Mouse (Mus musculus) stomach, embryonic 14.5 days (tissue): Measurements from ENCODE around the gene Bcl11b. TPM values are rescaled to one million over a fixed set of nuclear protein-coding genes. Genes with fewer than 3 reads are reported as not detected.
A peak's percentile ranks its signal among the peaks of the same experiment; 100 is the strongest.

Source experiments
- ATAC-seq: fragments of 200-750 bp; cut with Nextera tagmentation; 2 replicates; pipeline ENCODE4 v1.8.0; 2017; ENCODE audit warnings: low read depth, moderate TSS enrichment; ENCODE audit not compliant: insufficient number of reproducible peaks, insufficient read depth, low FRiP score
- H3K27ac ChIP-seq: fragments of 300-500 bp; sonication (generic); 2 replicates; pipeline ENCODE4 v1.5.1; 2014; ENCODE audit warnings: mild to moderate bottlenecking, low read length, moderate library complexity, mixed read lengths
- H3K27me3 ChIP-seq: fragments of 300-500 bp; sonication (generic); 2 replicates; pipeline ENCODE4 v1.6.1; 2014; ENCODE audit warnings: low read length, control low read depth, mixed read lengths; ENCODE audit not compliant: control insufficient read depth, insufficient read depth
- H3K36me3 ChIP-seq: fragments of 300-500 bp; sonication (generic); 2 replicates; pipeline ENCODE4 v1.6.1; 2014; ENCODE audit warnings: mild to moderate bottlenecking, control low read depth, low read length, moderate library complexity, mixed read lengths; ENCODE audit not compliant: control insufficient read depth, insufficient read depth
- H3K4me1 ChIP-seq: fragments of 300-500 bp; sonication (generic); 2 replicates; pipeline ENCODE4 v1.6.1; 2014; ENCODE audit warnings: low read length, control low read depth, mixed read lengths; ENCODE audit not compliant: control insufficient read depth, insufficient read depth
- H3K4me2 ChIP-seq: fragments of 300-500 bp; sonication (generic); replicated peaks from 2 replicates; pipeline ENCODE4 v1.6.1; 2014; ENCODE audit warnings: low read depth, low read length, control low read depth
- H3K4me3 ChIP-seq: fragments of 300-500 bp; sonication (generic); 2 replicates; pipeline ENCODE4 v1.5.1; 2014; ENCODE audit warnings: low read depth, low read length, control low read depth
- H3K9ac ChIP-seq: fragments of 300-500 bp; sonication (generic); replicated peaks from 2 replicates; pipeline ENCODE4 v1.6.1; 2014; ENCODE audit warnings: low read depth, mild to moderate bottlenecking, control low read depth, low read length, moderate library complexity, mixed read lengths
- H3K9me3 ChIP-seq: fragments of 300-500 bp; sonication (generic); 2 replicates; pipeline ENCODE4 v1.6.1; 2016; ENCODE audit warnings: low read depth, low read length, control low read depth; ENCODE audit not compliant: control insufficient read depth
- WGBS: fragments of 180-500 bp; shearing (Covaris S2); extraction: QIAGEN DNeasy Blood & Tissue Kit; methylation state at CpG from one replicate; pipeline ENCODE4 v1.1.7; 2014; 5-methylcytosine and 5-hydroxymethylcytosine counted together
- polyA plus RNA-seq: library from polyadenylated mRNA; unstranded; fragments of >200 nt; fragmentation: Nextera tagmentation; extraction: Ambion mirVana; gene quantifications from 2 replicates; pipeline ENCODE4 v1.2.1, GENCODE M21; 2014

The Bcl11b gene
- polyA plus RNA-seq, 1 experiment from 2014 or later = 6.0 TPM

- no peak for ATAC-seq
- H3K4me2 ChIP-seq = no peak overlapping the region
- H3K9me3 ChIP-seq = peaks cover 5% of the 10 kb centered on the region; the same call in 1 of the 2 replicates
- H3K27ac ChIP-seq = no peak overlapping the region
- H3K9ac ChIP-seq = no peak overlapping the region
- no peaks in the 10 kb centered on the region for H3K27me3 ChIP-seq
- H3K36me3 ChIP-seq = no peaks in the 10 kb centered on the region
- H3K4me3 ChIP-seq = no peak overlapping the region
- 89% methylated on average over 3 of the region's 3 CpGs for WGBS
- H3K4me1 ChIP-seq = no peaks in the 10 kb centered on the region
These were observed 98.1 kb downstream of the Bcl11b start for GRCm38 (mm10) chr12:107905333-107905732.

GRCm38 (mm10) chr12:107904457-107904856 is 98.9 kb downstream of the Bcl11b start:
- no peaks in the 10 kb centered on the region for H3K36me3 ChIP-seq
- H3K27me3 ChIP-seq = no peaks in the 10 kb centered on the region
- H3K4me1 ChIP-seq = no peaks in the 10 kb centered on the region
- H3K4me3 ChIP-seq = no peak overlapping the region
- H3K9me3 ChIP-seq = peaks cover 5% of the 10 kb centered on the region; the same call in 1 of the 2 replicates
- H3K27ac ChIP-seq = no peak overlapping the region
- no peak overlapping the region for H3K4me2 ChIP-seq
- WGBS = 83% methylated on average over 11 of the region's 11 CpGs
- no peak for ATAC-seq
- H3K9ac ChIP-seq = no peak overlapping the region

- Histone ChIP-seq H3K9me3 (peaks cover 5% of the 10 kb centered on the region; the same call in 1 of the 2 replicates), H3K4me1 (no peaks in the 10 kb centered on the region), H3K9ac (no peak overlapping the region), H3K36me3 (no peaks in the 10 kb centered on the region), H3K4me3 (no peak overlapping the region), H3K27ac (no peak overlapping the region), H3K27me3 (no peaks in the 10 kb centered on the region), H3K4me2 (no peak overlapping the region)
- WGBS = 48% methylated on average over 9 of the region's 9 CpGs
- no peak for ATAC-seq
These were observed 99.5 kb downstream of the Bcl11b start for GRCm38 (mm10) chr12:107903949-107904348.

- no peak overlapping the region for H3K27ac ChIP-seq
- H3K9me3 ChIP-seq = no peaks in the 10 kb centered on the region
- H3K4me1 ChIP-seq = peaks cover 13% of the 10 kb centered on the region; the same call in 1 of the 2 replicates
- ATAC-seq = no peak
- H3K36me3 ChIP-seq = no peaks in the 10 kb centered on the region
- WGBS = 88% methylated on average over 3 of the region's 3 CpGs
- H3K4me2 ChIP-seq = no peak overlapping the region
- no peak overlapping the region for H3K4me3 ChIP-seq
- H3K27me3 ChIP-seq = no peaks in the 10 kb centered on the region
- no peak overlapping the region for H3K9ac ChIP-seq
These were observed 112.0 kb downstream of the Bcl11b start for GRCm38 (mm10) chr12:107891449-107891848.

- Histone ChIP-seq H3K27ac (no peak overlapping the region), H3K4me3 (no peak overlapping the region), H3K27me3 (no peaks in the 10 kb centered on the region), H3K9me3 (no peaks in the 10 kb centered on the region), H3K4me1 (peaks cover 13% of the 10 kb centered on the region; the same call in 1 of the 2 replicates), H3K4me2 (no peak overlapping the region), H3K36me3 (no peaks in the 10 kb centered on the region), H3K9ac (no peak overlapping the region)
- no peak for ATAC-seq
- 83% methylated on average over 7 of the region's 7 CpGs for WGBS
These were observed 113.1 kb downstream of the Bcl11b start for GRCm38 (mm10) chr12:107890326-107890725.

- Histone ChIP-seq H3K9me3 (no peaks in the 10 kb centered on the region), H3K4me2 (no peak overlapping the region), H3K4me1 (peaks cover 13% of the 10 kb centered on the region; the same call in 1 of the 2 replicates), H3K27ac (no peak overlapping the region), H3K9ac (no peak overlapping the region), H3K4me3 (no peak overlapping the region), H3K36me3 (no peaks in the 10 kb centered on the region), H3K27me3 (no peaks in the 10 kb centered on the region)
- no peak for ATAC-seq
- WGBS = 71% methylated on average over 10 of the region's 10 CpGs
These were observed 113.6 kb downstream of the Bcl11b start for GRCm38 (mm10) chr12:107889841-107890240.

- H3K9me3 ChIP-seq = no peaks in the 10 kb centered on the region
- H3K4me2 ChIP-seq = no peak overlapping the region
- WGBS = 44% methylated on average over 5 of the region's 5 CpGs
- H3K4me3 ChIP-seq = no peak overlapping the region
- peaks cover 13% of the 10 kb centered on the region; the same call in 1 of the 2 replicates for H3K4me1 ChIP-seq
- H3K36me3 ChIP-seq = no peaks in the 10 kb centered on the region
- H3K27me3 ChIP-seq = no peaks in the 10 kb centered on the region
- H3K27ac ChIP-seq = peak overlapping the region; percentile 29; the same call in 1 of the 2 replicates
- no peak overlapping the region for H3K9ac ChIP-seq
- ATAC-seq = no peak
These were observed 114.8 kb downstream of the Bcl11b start for GRCm38 (mm10) chr12:107888646-107889045.

- Histone ChIP-seq H3K9me3 (no peaks in the 10 kb centered on the region), H3K27me3 (no peaks in the 10 kb centered on the region), H3K36me3 (no peaks in the 10 kb centered on the region), H3K4me2 (no peak overlapping the region), H3K4me3 (no peak overlapping the region), H3K27ac (peak overlapping the region; percentile 44; the same call in 1 of the 2 replicates), H3K9ac (no peak overlapping the region), H3K4me1 (peaks cover 13% of the 10 kb centered on the region; the same call in 1 of the 2 replicates)
- WGBS = 47% methylated on average over 5 of the region's 5 CpGs
- no peak for ATAC-seq
These were observed 115.4 kb downstream of the Bcl11b start for GRCm38 (mm10) chr12:107888049-107888448.

GRCm38 (mm10) chr12:107887621-107888020 is 115.8 kb downstream of the Bcl11b start:
- Histone ChIP-seq H3K27ac (peak overlapping the region; percentile 44), H3K9ac (no peak overlapping the region), H3K4me3 (no peak overlapping the region), H3K27me3 (no peaks in the 10 kb centered on the region), H3K9me3 (no peaks in the 10 kb centered on the region), H3K4me1 (peaks cover 13% of the 10 kb centered on the region; the same call in 1 of the 2 replicates), H3K4me2 (no peak overlapping the region), H3K36me3 (no peaks in the 10 kb centered on the region)
- ATAC-seq = no peak
- 46% methylated on average over 6 of the region's 6 CpGs for WGBS
